Mouse (Mus musculus) testis, adult 2 months (tissue): Measurements from ENCODE around the gene Hist1h2ai. TPM values are rescaled to one million over a fixed set of nuclear protein-coding genes. Genes with fewer than 3 reads are reported as not detected.
A peak's percentile ranks its signal among the peaks of the same experiment; 100 is the strongest.
"Not testable (repeated sequence)": the region's sequence is repeated elsewhere in the genome, so short reads cannot be mapped to it uniquely, and the experiment has no call there.

Experiments
- H3K27ac ChIP-seq: fragments of 200-500 bp; 2 replicates; pipeline ENCODE4 v1.5.1; 2012; ENCODE audit warnings: low read depth, low read length; ENCODE audit not compliant: control insufficient read depth, insufficient read depth
- H3K27me3 ChIP-seq: fragments of 200-500 bp; 2 replicates; pipeline ENCODE4 v1.6.1; 2012; ENCODE audit warnings: mild to moderate bottlenecking, low read length, moderate library complexity; ENCODE audit not compliant: control insufficient read depth, insufficient read depth
- H3K36me3 ChIP-seq: fragments of 200-500 bp; 2 replicates; pipeline ENCODE4 v1.6.1; 2012; ENCODE audit warnings: mild to moderate bottlenecking, low read length; ENCODE audit not compliant: control insufficient read depth, insufficient read depth
- H3K4me1 ChIP-seq: fragments of 200-500 bp; 2 replicates; pipeline ENCODE4 v1.6.1; 2012; ENCODE audit warnings: low read length; ENCODE audit not compliant: control insufficient read depth, insufficient read depth
- H3K4me3 ChIP-seq: fragments of 200-500 bp; 2 replicates; pipeline ENCODE4 v1.5.1; 2012; ENCODE audit warnings: low read depth, mild to moderate bottlenecking, low read length, moderate library complexity, mixed read lengths; ENCODE audit not compliant: control insufficient read depth
- CTCF ChIP-seq: fragments of 200-500 bp; IDR thresholded peaks from 2 replicates; pipeline ENCODE4 v1.5.1; 2012; ENCODE audit warnings: low read depth, mild to moderate bottlenecking, inconsistent platforms, low read length, moderate library complexity; ENCODE audit not compliant: control insufficient read depth, insufficient read depth, insufficient replicate concordance
- POLR2A ChIP-seq: fragments of 200-500 bp; IDR thresholded peaks from 2 replicates; pipeline ENCODE4 v1.6.1; 2012; ENCODE audit warnings: low read depth, mild to moderate bottlenecking, inconsistent platforms, low read length, moderate library complexity; ENCODE audit not compliant: control insufficient read depth
- polyA plus RNA-seq: library from polyadenylated mRNA; depleted of rRNA; stranded (reverse); fragments of >200 nt; gene quantifications from 2 replicates; pipeline ENCODE4 v1.2.3, GENCODE M21; 2012

Gene Hist1h2ai
- polyA plus RNA-seq, 1 experiment = 6.1 TPM

GRCm38 (mm10) chr13:21721757-21722372 is 5.6 kb downstream of the Hist1h2ai start, which contains the start of gene Hist1h2bm:
TSS of gene Hist1h2bm (plus strand) at chr13:21722044.
- H3K36me3 ChIP-seq, H3K27me3 ChIP-seq, H3K4me1 ChIP-seq: not testable (repeated sequence)
- H3K4me3 ChIP-seq = peak within 1 kb of the TSS; percentile 39
- peak within 1 kb of the TSS; percentile 69 for H3K27ac ChIP-seq
- peak; percentile 59; the same call in 1 of the 2 replicates for TF ChIP-seq POLR2A

GRCm38 (mm10) chr13:21722373-21722925 is 6.2 kb downstream of the Hist1h2ai start:
- peak overlapping the region; percentile 63 for H3K27ac ChIP-seq
- TF ChIP-seq CTCF (no peak), POLR2A (no peak)
- no peaks in the 10 kb centered on the region for H3K27me3 ChIP-seq
- no peaks in the 10 kb centered on the region for H3K36me3 ChIP-seq
- H3K4me3 ChIP-seq = no peak overlapping the region
- peaks cover 4% of the 10 kb centered on the region; the same call in 1 of the 2 replicates for H3K4me1 ChIP-seq

- Histone ChIP-seq H3K27me3 (no peaks in the 10 kb centered on the region), H3K36me3 (no peaks in the 10 kb centered on the region), H3K27ac (no peak overlapping the region), H3K4me1 (peaks cover 2% of the 10 kb centered on the region; the same call in 1 of the 2 replicates), H3K4me3 (no peak overlapping the region)
- TF ChIP-seq POLR2A = no peak
- no peak for TF ChIP-seq CTCF
Observed at GRCm38 (mm10) chr13:21722993-21723836, 7.0 kb downstream of the Hist1h2ai start.

- Histone ChIP-seq H3K27ac (no peak overlapping the region), H3K27me3 (no peaks in the 10 kb centered on the region), H3K36me3 (no peaks in the 10 kb centered on the region), H3K4me1 (no peaks in the 10 kb centered on the region), H3K4me3 (no peak overlapping the region)
- no peak for TF ChIP-seq POLR2A
- no peak for TF ChIP-seq CTCF
Observed at GRCm38 (mm10) chr13:21727948-21728572, 11.8 kb downstream of the Hist1h2ai start.

GRCm38 (mm10) chr13:21729544-21729943 is 13.3 kb downstream of the Hist1h2ai start:
- no peak overlapping the region for H3K27ac ChIP-seq
- H3K27me3 ChIP-seq = no peaks in the 10 kb centered on the region
- TF ChIP-seq POLR2A (no peak), CTCF (no peak)
- H3K4me1 ChIP-seq = peaks cover 2% of the 10 kb centered on the region; the same call in 1 of the 2 replicates
- H3K4me3 ChIP-seq = no peak overlapping the region
- H3K36me3 ChIP-seq = no peaks in the 10 kb centered on the region

- no peak overlapping the region for H3K27ac ChIP-seq
- no peaks in the 10 kb centered on the region for H3K27me3 ChIP-seq
- H3K36me3 ChIP-seq = no peaks in the 10 kb centered on the region
- TF ChIP-seq CTCF (no peak), POLR2A (no peak)
- H3K4me1 ChIP-seq = peaks cover 4% of the 10 kb centered on the region
- H3K4me3 ChIP-seq = no peak overlapping the region
Observed at GRCm38 (mm10) chr13:21733466-21733865, 17.2 kb downstream of the Hist1h2ai start.

GRCm38 (mm10) chr13:21734010-21734905 is 18.0 kb downstream of the Hist1h2ai start:
- H3K27ac ChIP-seq = peak overlapping the region; percentile 80
- peak overlapping the region; percentile 63 for H3K4me3 ChIP-seq
- TF ChIP-seq CTCF (peak; percentile 29; the same call in 1 of the 2 replicates), POLR2A (no peak)
- H3K4me1 ChIP-seq = peaks cover 4% of the 10 kb centered on the region
- no peaks in the 10 kb centered on the region for H3K36me3 ChIP-seq
- H3K27me3 ChIP-seq = no peaks in the 10 kb centered on the region
